Comparison of ENCODE assay signal across 15 mouse cellular contexts in the genomic region with DNA sequence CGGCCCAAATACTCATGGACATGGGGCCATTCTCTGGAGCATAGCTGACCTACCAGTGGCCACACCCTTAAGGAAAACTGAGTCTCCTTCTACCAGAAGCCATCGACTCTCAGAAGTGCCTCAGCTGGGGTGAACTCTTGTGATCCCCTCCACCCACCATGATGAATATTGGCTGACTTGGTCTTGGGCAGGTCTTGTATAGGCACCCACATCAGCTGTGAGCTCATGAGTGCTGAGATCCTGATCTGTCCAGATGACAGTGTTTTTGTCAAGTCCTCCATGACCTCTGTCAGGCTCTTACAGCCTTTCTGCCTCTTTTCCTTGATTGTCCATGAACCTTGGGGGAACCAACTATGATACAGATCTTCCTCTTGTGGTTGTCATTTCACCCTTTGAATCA.
"Had no signal": no experiment of that assay in that cellular context is flagged by ENCODE, and none has a peak within 500 bp of the region (broad histone marks: within the 10 kb centered on the region; RNA-seq: fewer than 3 reads in every experiment).

No protein-coding gene starts in this region.

- DNase-seq: midbrain, embryonic 14.5 days; retina, postnatal 1 day; right cerebral cortex, adult 18-20 months; right cerebral cortex, postnatal 25 days; right cerebral cortex, postnatal 4 days; spleen, adult 18-20 months; thymus, adult 18-20 months; thymus, postnatal 14 days; thymus, postnatal 36 days had no signal

- H3K4me3 ChIP-seq: midbrain, embryonic 10.5 days; myocyte; neural tube, embryonic 13.5 days; neural tube, embryonic 15.5 days had no signal

- H3K9me3 ChIP-seq: midbrain, embryonic 10.5 days; neural tube, embryonic 13.5 days; neural tube, embryonic 15.5 days had no signal

- H3K9ac ChIP-seq: lung, embryonic 14.5 days; neural tube, embryonic 13.5 days; neural tube, embryonic 15.5 days had no signal

- H3K36me3 ChIP-seq: midbrain, embryonic 10.5 days; neural tube, embryonic 13.5 days; neural tube, embryonic 15.5 days had no signal

- H3K4me1 ChIP-seq: neural tube, embryonic 15.5 days had no signal

- H3K27me3 ChIP-seq: neural tube, embryonic 13.5 days; neural tube, embryonic 15.5 days had no signal

- ATAC-seq: midbrain, embryonic 16.5 days had no signal

- H3K27ac ChIP-seq: midbrain, embryonic 10.5 days; neural tube, embryonic 13.5 days; neural tube, embryonic 15.5 days had no signal

- H3K4me2 ChIP-seq: lung, embryonic 14.5 days; neural tube, embryonic 13.5 days; neural tube, embryonic 15.5 days had no signal
